Mouse (Mus musculus): Measurements from ENCODE around the gene Cfdp1. TPM values are rescaled to one million over a fixed set of nuclear protein-coding genes. Genes with fewer than 3 reads are reported as not detected.

The Cfdp1 gene
- total RNA-seq, 2 experiments from 2014 or later: 76.3 to 81.2 TPM

DNA sequence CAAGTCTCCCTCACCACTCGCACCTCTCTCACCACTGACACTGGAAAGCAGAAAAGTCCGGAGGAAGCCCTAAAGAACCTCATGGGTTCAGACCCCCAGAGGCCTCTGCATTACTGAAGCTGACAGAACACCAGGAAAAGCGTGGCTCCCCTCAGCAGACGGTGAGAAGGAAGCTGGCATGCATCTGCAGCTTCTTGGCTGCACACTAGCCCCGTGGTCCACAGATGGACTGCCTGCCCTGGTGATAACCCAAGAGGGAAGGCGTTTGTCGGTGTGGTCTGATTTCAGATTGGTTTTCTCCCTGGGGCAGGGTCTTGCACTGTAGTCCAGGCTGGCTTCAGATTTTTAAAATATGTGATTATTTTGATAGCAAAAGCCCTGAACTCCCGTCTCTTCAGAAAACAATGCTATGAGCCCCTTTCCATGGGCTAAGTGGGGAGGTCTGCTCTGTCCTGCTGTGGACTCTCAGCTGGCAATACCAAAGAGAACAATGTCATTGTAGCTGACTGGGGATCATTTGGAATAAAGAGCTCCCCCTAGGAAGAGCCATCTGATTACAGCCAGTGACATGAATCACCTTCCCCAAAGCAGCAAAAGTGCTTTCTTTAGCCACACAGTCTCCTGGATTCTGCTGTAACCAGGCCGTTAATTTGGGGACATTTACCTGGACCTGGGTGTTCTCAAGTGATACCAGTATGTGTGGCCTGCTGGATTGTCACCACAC, 71.3 kb downstream of the Cfdp1 start:
- H3K27ac ChIP-seq: no peak overlapping the region
- H3K4me3 ChIP-seq: no peak overlapping the region
- DNase-seq (ENCODE audit: low spot score in 2 of 2): no peak
- peak; percentile 64 for TF ChIP-seq CTCF (conservative IDR thresholded peaks at IDR 0.05)

DNA sequence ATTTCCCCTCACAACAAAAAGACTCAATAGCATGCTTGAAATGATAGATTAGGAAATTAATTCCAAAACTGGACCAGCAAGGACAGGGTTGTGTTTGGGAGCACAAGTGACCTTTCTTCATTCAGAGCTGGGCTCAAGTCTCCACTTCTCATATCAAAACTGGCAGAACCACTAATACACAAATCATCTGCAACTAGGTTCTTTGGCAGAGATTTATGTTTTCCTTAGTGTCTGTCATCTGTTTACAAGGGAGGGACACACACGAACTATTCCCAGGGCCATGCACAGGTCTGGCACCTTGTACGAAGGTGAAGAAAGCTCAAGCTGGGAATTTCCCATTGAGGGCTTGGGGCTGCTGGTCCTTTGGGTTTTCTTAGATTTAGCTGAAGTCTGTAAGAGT, 71.9 kb downstream of the Cfdp1 start:
- no peak for TF ChIP-seq CTCF (conservative IDR thresholded peaks at IDR 0.05)
- Histone ChIP-seq H3K27ac (no peak overlapping the region), H3K4me3 (no peak overlapping the region)
- DNase-seq (ENCODE audit: low spot score in 2 of 2): no peak

DNA sequence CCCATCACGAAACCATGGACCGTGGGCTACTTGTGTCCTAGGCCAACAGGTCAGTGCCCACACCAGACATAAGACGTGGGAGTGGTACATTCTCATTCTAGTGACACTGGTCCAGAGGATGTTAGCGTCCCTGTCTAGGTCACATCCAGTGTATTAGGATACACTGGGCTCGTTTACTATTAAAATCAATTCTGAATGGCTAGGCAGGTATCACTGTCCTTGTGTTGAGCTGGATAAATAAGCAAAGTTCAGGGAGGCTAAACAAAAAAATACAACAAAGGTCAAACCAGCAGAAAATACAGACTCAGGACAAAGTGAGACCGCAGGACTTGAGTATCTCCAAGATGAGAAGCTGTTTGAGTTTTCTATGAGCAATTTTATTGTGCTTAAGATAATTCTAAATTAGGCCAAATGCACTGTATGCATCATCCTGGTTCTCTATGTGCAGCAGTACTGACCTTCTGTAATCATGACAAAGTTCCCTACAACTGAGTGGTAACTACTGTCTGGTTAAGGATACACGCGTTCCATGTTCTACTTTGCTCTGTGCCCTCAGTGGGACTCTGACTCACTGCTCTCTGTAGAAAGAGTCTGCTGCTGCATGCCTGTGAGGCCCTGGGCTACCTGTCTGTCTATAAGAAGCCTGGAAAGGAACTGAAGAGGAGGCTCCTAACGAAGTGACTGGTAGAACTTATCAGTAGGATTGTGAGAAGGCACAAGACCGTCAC, 73.2 kb downstream of the Cfdp1 start:
- DNase-seq (ENCODE audit: low spot score in 2 of 2): no peak
- no peak for TF ChIP-seq CTCF (conservative IDR thresholded peaks at IDR 0.05)
- Histone ChIP-seq H3K4me3 (no peak overlapping the region), H3K27ac (no peak overlapping the region)

DNA sequence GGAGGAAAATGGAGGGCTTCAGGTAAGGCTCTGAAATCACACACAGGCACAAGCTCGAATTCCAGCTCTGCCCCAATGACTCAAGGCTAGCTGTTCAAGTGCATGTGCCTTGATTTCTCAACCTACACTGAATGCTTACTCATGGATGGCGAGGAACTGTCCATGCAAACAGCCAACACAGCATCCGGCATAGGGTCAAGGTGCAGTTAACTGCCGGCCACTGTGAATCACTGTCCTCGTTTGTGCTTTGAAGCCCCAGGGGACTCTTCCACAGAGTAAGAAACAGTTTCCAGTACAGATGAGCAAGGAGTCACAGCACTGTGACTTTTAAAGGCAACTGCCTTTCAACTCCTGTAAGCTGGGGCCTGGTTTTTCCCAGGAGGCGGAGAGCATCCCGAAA, 74.4 kb downstream of the Cfdp1 start:
- H3K4me3 ChIP-seq: no peak overlapping the region
- H3K27ac ChIP-seq: no peak overlapping the region
- TF ChIP-seq CTCF (conservative IDR thresholded peaks at IDR 0.05): no peak
- no peak for DNase-seq (ENCODE audit: low spot score in 2 of 2)

DNA sequence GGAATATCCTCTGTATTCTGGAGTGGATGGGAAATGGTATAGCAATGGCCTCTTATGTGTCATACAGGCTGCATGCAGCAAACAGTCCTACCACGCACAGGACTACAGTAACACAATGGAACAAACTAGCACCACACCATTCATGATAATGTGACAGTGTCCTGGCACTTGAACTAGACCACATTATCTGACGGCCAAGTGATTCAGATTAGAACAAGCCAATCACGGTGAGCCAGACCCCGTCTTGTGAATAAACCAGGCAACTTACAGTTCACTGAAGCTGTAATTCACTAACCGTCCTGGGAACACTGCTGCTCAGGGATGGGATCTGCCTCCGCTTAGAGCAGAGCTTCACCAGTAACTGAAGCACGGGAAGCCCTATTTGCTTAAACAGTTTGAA, 75.3 kb downstream of the Cfdp1 start:
- 0 out of 2 replicates have a peak, but pooled peaks have one; percentile 7 for TF ChIP-seq CTCF (conservative IDR thresholded peaks at IDR 0.05)
- H3K27ac ChIP-seq: no peak overlapping the region; the same call in 1 of the 2 replicates
- no peak overlapping the region for H3K4me3 ChIP-seq
- DNase-seq (ENCODE audit: low spot score in 2 of 2): no peak

DNA sequence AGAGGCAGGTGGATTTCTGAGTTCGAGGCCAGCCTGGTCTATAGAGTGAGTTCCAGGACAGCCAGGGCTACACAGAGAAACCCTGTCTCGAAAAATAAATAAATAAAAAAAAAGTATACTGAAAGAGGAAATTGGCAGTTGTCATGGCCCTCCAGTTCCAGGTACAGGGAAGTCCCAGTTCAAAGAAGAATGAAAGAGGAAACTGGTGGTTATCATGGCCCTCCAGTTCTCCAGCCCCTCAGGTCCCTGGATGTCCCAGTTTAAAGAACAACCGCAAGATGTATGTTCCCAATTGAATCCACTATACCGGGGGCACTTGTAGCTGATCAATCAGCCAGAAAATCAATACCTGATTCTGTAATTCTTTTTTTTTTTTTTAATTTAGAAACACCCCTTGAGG, 77.6 kb downstream of the Cfdp1 start:
- no peak for TF ChIP-seq CTCF (conservative IDR thresholded peaks at IDR 0.05)
- DNase-seq (ENCODE audit: low spot score in 2 of 2): no peak
- H3K4me3 ChIP-seq: no peak overlapping the region
- no peak overlapping the region for H3K27ac ChIP-seq

DNA sequence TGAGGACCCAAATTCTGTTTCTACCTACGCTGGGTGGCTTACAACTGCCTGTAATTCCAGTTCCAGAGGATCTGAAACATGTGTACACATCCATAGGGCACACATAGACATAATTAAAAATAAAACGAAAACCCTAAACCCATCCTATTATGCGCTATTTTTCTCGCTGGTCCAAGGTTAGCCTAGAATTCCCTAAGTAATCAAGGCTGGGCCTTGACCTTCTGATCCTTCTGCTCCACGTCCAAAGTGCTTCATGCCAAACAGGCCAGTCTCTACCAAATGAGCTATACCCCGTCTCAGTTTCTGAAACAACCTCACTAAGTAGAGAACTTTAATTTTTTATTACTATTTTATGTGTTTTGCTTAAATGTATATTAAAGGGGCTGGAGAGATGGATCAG, 78.3 kb downstream of the Cfdp1 start:
- Histone ChIP-seq H3K4me3 (no peak overlapping the region), H3K27ac (no peak overlapping the region)
- no peak for TF ChIP-seq CTCF (conservative IDR thresholded peaks at IDR 0.05)
- DNase-seq (ENCODE audit: low spot score in 2 of 2): no peak

DNA sequence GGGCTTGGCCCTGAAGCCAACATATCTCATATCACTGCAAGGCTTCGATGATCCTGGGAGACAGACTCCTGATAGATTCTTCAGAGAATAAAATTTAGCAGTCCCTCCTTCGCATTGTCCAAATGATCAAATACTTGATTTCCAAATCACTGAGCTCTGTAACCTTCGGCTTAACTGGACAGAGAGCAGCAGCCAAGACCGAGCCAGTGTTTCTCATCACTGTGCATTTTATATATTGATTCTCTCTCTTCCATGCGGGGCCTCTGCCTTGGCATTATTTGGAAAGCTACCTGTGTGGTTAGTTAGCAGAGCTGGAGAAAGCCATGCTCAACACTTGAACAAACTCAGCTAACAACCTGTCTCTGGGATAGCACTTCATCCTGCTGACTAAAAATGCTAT, 80.6 kb downstream of the Cfdp1 start:
- no peak overlapping the region for H3K27ac ChIP-seq
- no peak for TF ChIP-seq CTCF (conservative IDR thresholded peaks at IDR 0.05)
- DNase-seq (ENCODE audit: low spot score in 2 of 2): no peak
- no peak overlapping the region for H3K4me3 ChIP-seq

DNA sequence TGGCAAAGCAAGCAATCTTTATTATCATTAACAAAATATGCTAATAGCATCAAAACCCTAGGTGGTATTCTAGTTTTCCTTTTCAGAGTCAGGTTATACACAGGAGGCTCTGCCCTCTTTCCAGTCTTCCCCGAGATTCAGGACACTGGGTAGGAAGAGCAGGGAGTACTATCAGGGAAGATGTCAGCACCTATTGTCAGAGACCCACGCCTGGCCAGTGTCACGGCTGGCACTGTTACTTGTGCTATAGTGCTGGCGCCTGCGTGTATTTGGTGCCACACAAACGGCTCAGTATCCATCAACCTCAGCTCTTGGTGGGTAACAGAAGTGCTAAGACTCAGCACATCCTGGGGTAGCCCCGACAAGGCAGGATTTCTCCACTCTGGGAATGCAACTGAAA, 81.0 kb downstream of the Cfdp1 start:
- DNase-seq (ENCODE audit: low spot score in 2 of 2): no peak
- Histone ChIP-seq H3K4me3 (no peak overlapping the region), H3K27ac (no peak overlapping the region)
- no peak for TF ChIP-seq CTCF (conservative IDR thresholded peaks at IDR 0.05)

DNA sequence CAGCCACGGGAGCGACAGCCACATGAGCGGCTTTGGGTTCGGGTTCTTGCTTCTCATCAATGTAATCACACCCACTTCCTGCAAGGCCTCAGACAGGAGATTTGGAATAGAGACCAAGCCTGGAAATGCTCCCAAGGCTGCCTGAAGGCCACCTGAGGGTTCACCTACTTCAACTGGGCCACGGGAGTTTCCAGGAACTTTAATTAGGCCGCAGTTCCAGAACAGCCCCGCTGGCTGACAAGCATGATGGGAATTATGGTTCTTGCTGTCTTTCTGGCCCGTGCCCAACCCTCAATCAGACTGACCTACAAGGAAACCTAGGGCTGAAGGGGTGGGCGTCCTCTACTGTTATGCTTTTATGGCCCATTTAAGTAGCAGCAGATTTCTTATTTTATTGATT, 82.0 kb downstream of the Cfdp1 start:
- no peak for TF ChIP-seq CTCF (conservative IDR thresholded peaks at IDR 0.05)
- Histone ChIP-seq H3K27ac (no peak overlapping the region), H3K4me3 (no peak overlapping the region)
- DNase-seq (ENCODE audit: low spot score in 2 of 2): no peak

DNA sequence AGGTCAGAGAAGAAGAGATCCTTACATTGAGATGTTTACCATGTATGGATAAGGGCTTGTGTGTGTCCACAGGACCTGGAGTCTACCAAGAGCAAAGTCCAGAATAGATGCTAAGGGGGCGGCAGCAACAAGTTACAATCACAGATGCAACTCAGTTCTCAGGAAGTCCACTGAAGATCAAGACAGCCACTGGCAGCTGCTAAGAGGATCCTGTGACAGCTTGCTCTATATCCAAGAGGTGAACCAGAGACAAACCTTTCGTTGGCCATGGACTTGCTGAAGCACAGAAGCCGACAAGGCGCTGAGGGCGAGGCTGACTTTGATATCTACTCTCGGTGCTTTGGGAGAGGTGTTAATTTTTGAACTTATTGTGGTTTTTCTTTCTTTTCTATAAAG, 82.5 kb downstream of the Cfdp1 start:
- DNase-seq (ENCODE audit: low spot score in 2 of 2): no peak
- H3K4me3 ChIP-seq: no peak overlapping the region
- TF ChIP-seq CTCF (conservative IDR thresholded peaks at IDR 0.05): no peak
- H3K27ac ChIP-seq: peak overlapping the region; percentile 36; the same call in 1 of the 2 replicates

DNA sequence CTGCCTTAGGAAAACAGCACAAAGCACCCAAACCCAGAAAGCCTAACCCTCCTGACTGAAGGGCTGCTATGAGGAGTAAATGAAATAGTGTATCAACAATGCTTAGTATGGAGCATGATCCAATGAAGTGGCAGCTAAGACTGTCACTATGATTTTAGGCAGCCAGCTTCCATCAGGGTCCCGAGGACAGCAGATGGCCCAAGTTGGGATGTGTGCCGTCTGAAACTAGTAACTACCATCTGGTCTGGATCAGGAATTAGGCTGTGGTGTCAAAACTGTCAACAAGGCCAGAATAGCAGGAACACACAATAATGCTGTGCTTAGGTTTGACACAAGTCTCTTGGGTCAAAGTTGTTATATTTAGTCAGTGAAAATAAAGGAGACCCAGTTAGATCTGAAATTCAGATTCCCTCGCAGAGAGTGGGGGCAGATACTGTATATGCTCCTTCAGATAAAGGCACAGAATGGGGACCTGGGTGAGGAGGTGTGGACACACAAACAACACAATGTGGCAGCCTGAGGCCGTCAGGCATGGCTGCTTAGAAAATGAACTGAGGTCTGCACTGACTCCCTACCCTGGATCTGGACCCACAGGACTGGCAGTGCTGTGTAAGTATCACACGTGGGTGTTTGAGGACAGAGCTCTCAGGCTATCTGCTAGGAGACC, 83.0 kb downstream of the Cfdp1 start:
- Histone ChIP-seq H3K4me3 (no peak overlapping the region), H3K27ac (peak overlapping the region; percentile 36; the same call in 1 of the 2 replicates)
- TF ChIP-seq CTCF (conservative IDR thresholded peaks at IDR 0.05): no peak
- DNase-seq (ENCODE audit: low spot score in 2 of 2): no peak

DNA sequence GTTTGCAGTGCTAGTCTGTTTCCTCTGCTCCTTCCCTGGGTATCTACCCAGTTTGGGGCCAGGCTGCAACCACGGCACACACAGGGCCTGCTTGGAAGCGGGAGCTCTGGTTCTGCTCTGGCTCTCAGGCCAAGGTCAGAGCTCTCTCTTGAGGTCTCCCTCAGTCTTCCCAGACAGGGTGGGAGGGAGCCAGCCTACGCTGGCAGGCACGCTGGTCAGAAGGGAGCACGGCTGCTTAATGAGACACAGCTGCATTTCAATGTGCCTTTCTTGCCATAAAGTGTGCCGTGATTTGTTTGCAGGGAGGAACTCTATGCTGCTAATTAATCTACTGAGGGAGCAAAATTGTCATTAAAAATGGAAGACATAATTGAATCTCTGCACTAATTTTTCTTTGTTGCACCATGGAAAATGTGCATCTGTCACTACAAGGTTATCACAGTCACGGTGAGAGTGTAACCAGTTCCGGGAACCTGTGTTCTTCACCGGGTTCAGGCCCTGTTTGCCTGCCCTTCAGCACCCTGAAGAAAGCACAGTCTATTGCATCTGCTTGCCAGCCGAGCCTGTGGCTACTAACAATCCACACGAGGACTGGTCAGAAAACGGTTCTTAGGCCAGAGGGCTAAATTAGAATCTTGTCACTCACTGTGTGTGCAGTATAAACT, 84.2 kb downstream of the Cfdp1 start:
- peak overlapping the region; percentile 74 for H3K27ac ChIP-seq
- no peak for TF ChIP-seq CTCF (conservative IDR thresholded peaks at IDR 0.05)
- H3K4me3 ChIP-seq: no peak overlapping the region
- DNase-seq (ENCODE audit: low spot score in 2 of 2): peak in 1 of 2 experiments; percentile 54
